Mouse (Mus musculus) lung, postnatal 0 days (tissue): ENCODE results near the gene Gm6583. TPM values are rescaled to one million over a fixed set of nuclear protein-coding genes. Genes with fewer than 3 reads are reported as not detected.
A peak's percentile ranks its signal among the peaks of the same experiment; 100 is the strongest.

Experiments used
- ATAC-seq: fragments of 200-750 bp; cut with Nextera tagmentation; 2 replicates; pipeline ENCODE4 v1.8.0; 2017; ENCODE audit warnings: moderate library complexity
- DNase-seq: peaks from one replicate; pipeline ENCODE4 v3.0.0-alpha.2; 2016; ENCODE audit warnings: low spot score
- H3K27ac ChIP-seq: fragments of 300-500 bp; sonication (generic); 2 replicates; pipeline ENCODE4 v1.5.1; 2014; ENCODE audit warnings: antibody characterized with exemption, mild to moderate bottlenecking, low read length, mixed read lengths
- H3K27me3 ChIP-seq: fragments of 300-500 bp; sonication (generic); replicated peaks from 2 replicates; pipeline ENCODE4 v1.6.1; 2014; ENCODE audit warnings: low read length, mixed read lengths; ENCODE audit not compliant: insufficient read depth
- H3K36me3 ChIP-seq: fragments of 300-500 bp; sonication (generic); 2 replicates; pipeline ENCODE4 v1.6.1; 2014; ENCODE audit warnings: low read length, mixed read lengths; ENCODE audit not compliant: insufficient read depth
- H3K4me1 ChIP-seq: fragments of 300-500 bp; sonication (generic); 2 replicates; pipeline ENCODE4 v1.6.1; 2014; ENCODE audit warnings: antibody characterized with exemption, low read depth, low read length, mixed read lengths; ENCODE audit not compliant: insufficient read depth
- H3K4me2 ChIP-seq: fragments of 300-500 bp; sonication (generic); replicated peaks from 2 replicates; pipeline ENCODE4 v1.6.1; 2014; ENCODE audit warnings: low read depth, mild to moderate bottlenecking, low read length, moderate library complexity, mixed read lengths
- H3K4me3 ChIP-seq: fragments of 300-500 bp; sonication (generic); 2 replicates; pipeline ENCODE4 v1.5.1; 2014; ENCODE audit warnings: low read depth, low read length
- H3K9ac ChIP-seq: fragments of 300-500 bp; sonication (generic); replicated peaks from 2 replicates; pipeline ENCODE4 v1.6.1; 2014; ENCODE audit warnings: low read depth, mild to moderate bottlenecking
- H3K9me3 ChIP-seq: fragments of 300-500 bp; sonication (generic); 2 replicates; pipeline ENCODE4 v1.6.1; 2016; ENCODE audit warnings: low read length, mixed read lengths
- CTCF ChIP-seq: IDR thresholded peaks from 2 replicates; pipeline ENCODE4 v1.5.1; 2016; ENCODE audit warnings: antibody characterized with exemption, mild to moderate bottlenecking
- EP300 ChIP-seq: IDR thresholded peaks from 2 replicates; pipeline ENCODE4 v1.6.1; 2016; ENCODE audit warnings: antibody characterized with exemption, mild to moderate bottlenecking, control low read depth
- WGBS: fragments of 180-500 bp; shearing (Covaris S2); extraction: QIAGEN DNeasy Blood & Tissue Kit; methylation state at CpG from one replicate; pipeline ENCODE4 v1.1.7; 2014; 5-methylcytosine and 5-hydroxymethylcytosine counted together
- polyA plus RNA-seq: library from polyadenylated mRNA; unstranded; fragments of >200 nt; fragmentation: Nextera tagmentation; extraction: Ambion mirVana; gene quantifications from 2 replicates; pipeline ENCODE4 v1.2.1, GENCODE M21; 2015

Gene Gm6583
- polyA plus RNA-seq, 1 experiment from 2014 or later: 0.25 TPM

DNA sequence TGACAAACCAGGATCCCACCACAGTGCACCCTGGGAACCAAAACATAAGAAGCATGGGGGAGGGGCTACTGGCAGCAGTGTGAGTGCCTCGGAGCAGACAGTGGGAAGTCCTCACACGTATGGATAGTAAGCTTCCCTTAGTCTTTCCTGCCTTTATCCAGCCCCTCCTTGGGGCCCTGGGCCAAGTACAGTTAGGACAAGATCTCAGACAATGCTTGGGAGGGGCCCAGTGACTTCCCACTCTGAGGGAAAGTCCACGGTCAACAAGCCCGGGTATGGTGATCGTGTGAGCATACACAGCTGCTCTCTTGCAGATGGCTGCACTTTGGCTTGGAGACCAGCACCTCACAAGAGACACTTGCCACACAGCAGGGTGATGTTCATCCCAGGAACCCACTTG, 38.5 kb downstream of the Gm6583 start:
- peak; percentile 78 for DNase-seq
- Histone ChIP-seq H3K9me3 (no peaks in the 10 kb centered on the region), H3K4me1 (no peaks in the 10 kb centered on the region), H3K4me2 (no peak overlapping the region), H3K36me3 (0 out of 2 replicates have a peak, but pooled peaks cover 18% of the 10 kb centered on the region), H3K27me3 (no peaks in the 10 kb centered on the region), H3K4me3 (no peak overlapping the region), H3K9ac (no peak overlapping the region), H3K27ac (0 out of 2 replicates have a peak overlapping the region, but pooled peaks have one; percentile 7)
- no peak for TF ChIP-seq CTCF
- TF ChIP-seq EP300: peak; percentile 33; the same call in 1 of the 2 replicates
- peak; percentile 94 for ATAC-seq
- 32% methylated on average over 5 of the region's 5 CpGs for WGBS

DNA sequence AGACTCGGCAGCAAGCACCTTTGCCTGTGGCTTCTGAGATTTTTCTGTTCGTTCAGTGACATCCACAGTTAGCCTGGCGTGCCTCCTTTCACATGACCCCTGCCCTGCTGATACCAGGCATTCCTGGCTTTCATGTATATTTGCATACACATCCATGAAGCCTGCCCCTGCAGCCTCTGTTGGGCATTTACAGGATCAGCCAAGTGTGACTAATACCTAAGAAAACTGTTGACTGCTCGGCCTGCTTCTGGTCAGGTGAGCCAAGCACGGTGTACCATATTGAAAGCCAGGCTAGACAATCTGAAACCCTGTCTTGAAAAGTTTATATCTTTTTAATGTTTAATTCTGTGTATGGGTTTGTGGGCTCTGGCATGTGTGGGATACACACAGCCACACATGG, 39.4 kb downstream of the Gm6583 start:
- 80% methylated on average over 5 of the region's 5 CpGs for WGBS
- H3K4me1 ChIP-seq: no peaks in the 10 kb centered on the region
- no peak for DNase-seq

DNA sequence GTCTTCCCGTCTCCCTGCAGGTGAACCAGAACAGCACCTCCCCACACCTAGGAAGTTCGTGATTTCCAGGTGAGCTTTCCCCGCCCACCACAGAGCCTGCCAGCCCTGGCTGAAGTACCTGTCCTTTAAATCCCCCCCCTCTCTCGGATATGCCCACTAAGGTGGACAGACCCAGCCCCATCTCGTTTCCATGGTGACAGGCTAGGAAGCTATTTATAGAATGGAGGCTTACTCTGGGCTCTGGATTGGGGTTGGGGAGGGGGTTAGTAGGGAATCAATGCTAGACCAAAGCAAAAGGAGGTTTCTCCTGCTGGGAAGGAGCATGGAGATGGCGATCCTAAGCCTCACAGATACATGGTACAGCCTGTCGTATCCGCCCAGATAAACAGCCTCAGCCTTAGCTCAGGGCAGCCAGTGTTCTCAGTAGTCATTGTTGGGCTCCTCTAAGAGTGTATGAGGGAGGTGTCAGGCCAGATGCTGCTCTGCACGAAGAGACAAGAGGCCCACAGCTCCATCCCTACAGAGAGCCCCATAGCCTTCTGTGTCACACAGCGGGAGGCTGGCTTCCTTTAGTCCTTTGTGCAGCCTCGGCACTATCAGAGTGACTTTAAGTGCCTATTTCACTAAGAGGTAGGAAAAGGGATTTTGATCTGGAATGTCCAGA, 42.5 kb downstream of the Gm6583 start:
- Histone ChIP-seq H3K4me3 (no peak overlapping the region), H3K36me3 (peaks cover 34% of the 10 kb centered on the region; the same call in 1 of the 2 replicates), H3K27ac (no peak overlapping the region), H3K9me3 (no peaks in the 10 kb centered on the region), H3K4me1 (no peaks in the 10 kb centered on the region), H3K27me3 (no peaks in the 10 kb centered on the region), H3K9ac (no peak overlapping the region), H3K4me2 (no peak overlapping the region)
- DNase-seq (no peak), ATAC-seq (no peak)
- 72% methylated on average over 11 of the region's 11 CpGs for WGBS
- no peak for TF ChIP-seq EP300

More for the DNA sequence above, 39.4 kb downstream of the Gm6583 start:
- 0 out of 2 replicates have a peak, but pooled peaks cover 18% of the 10 kb centered on the region for H3K36me3 ChIP-seq
- ATAC-seq: no peak
- no peaks in the 10 kb centered on the region for H3K9me3 ChIP-seq
- H3K4me2 ChIP-seq: no peak overlapping the region
- no peaks in the 10 kb centered on the region for H3K27me3 ChIP-seq
- H3K9ac ChIP-seq: no peak overlapping the region
- 0 out of 2 replicates have a peak overlapping the region, but pooled peaks have one; percentile 32 for H3K27ac ChIP-seq
- H3K4me3 ChIP-seq: no peak overlapping the region
- TF ChIP-seq EP300 (no peak), CTCF (no peak)

DNA sequence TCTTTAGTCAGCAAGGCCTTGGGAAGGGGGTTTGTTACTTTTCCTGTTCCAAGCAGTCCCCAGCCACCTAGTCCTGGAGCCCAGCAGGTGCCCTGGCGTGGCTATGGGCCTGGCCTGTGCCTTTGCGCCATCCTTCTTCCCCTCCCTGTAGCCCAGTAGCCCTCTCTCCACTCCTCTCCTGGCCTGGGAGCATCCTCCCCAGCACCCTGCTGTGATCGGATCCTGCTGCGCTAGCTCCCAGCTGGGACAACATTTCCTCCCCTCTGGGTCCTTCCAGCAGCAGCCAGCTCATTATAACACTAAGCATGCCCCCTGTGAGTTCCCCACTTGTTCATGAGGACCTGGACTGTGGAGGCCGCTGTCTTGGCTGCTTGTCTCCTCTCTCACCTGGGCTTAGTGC, 50.0 kb downstream of the Gm6583 start:
- WGBS: 87% methylated on average over 5 of the region's 5 CpGs
- no peak for TF ChIP-seq EP300
- no peak for TF ChIP-seq CTCF

More for the DNA sequence above, 50.0 kb downstream of the Gm6583 start:
- Histone ChIP-seq H3K4me1 (peaks cover 3% of the 10 kb centered on the region; the same call in 1 of the 2 replicates), H3K4me2 (no peak overlapping the region), H3K4me3 (no peak overlapping the region), H3K9ac (no peak overlapping the region), H3K9me3 (no peaks in the 10 kb centered on the region), H3K36me3 (peaks cover 35% of the 10 kb centered on the region), H3K27me3 (no peaks in the 10 kb centered on the region), H3K27ac (no peak overlapping the region)
- no peak for DNase-seq
- ATAC-seq: no peak

Other genes starting within 250 kb of the Gm6583 start
- 0.87 and 1.5 TPM in 2 replicates for gene Cryba4, start 103.5 kb downstream of the Gm6583 start, polyA plus RNA-seq
- 1.4 and 1.7 TPM in 2 replicates for gene Crybb1, start 100.2 kb downstream of the Gm6583 start, polyA plus RNA-seq
- 96.8 and 106 TPM in 2 replicates for gene Tpst2, start 79.3 kb downstream of the Gm6583 start, polyA plus RNA-seq
- 16.0 and 16.7 TPM in 2 replicates for gene Tfip11, start 29.7 kb downstream of the Gm6583 start, polyA plus RNA-seq
- 21.3 and 21.9 TPM in 2 replicates for gene Srrd, start 13.0 kb downstream of the Gm6583 start, polyA plus RNA-seq
- gene Hps4, start 12.9 kb downstream of the Gm6583 start, polyA plus RNA-seq: 19.7 and 22.1 TPM in 2 replicates
- 1.9 and 2.0 TPM in 2 replicates for gene Asphd2, start 38.8 kb upstream of the Gm6583 start, polyA plus RNA-seq
- not detected in 2 replicates for gene Gm6588, start 93.4 kb upstream of the Gm6583 start, polyA plus RNA-seq
- gene Sez6l, start 221.2 kb upstream of the Gm6583 start, polyA plus RNA-seq: 0.11 and 0.13 TPM in 2 replicates